21 mouse cellular contexts compared by ENCODE assay signal in genomic region chr14:12837902-12838301, GRCm38 (mm10). TPM values are rescaled to one million over a fixed set of nuclear protein-coding genes. Genes with fewer than 3 reads are reported as not detected.
"Had no signal": no experiment of that assay in that cellular context is flagged by ENCODE, and none has a peak within 500 bp of the region (broad histone marks: within the 10 kb centered on the region; RNA-seq: fewer than 3 reads in every experiment).

No protein-coding gene starts in this region.

- H3K36me3 ChIP-seq: limb, embryonic 10.5 days; limb, embryonic 13.5 days; liver, embryonic 12.5 days; liver, embryonic 15.5 days; lung, embryonic 15.5 days had no signal

- H3K9ac ChIP-seq: limb, embryonic 13.5 days; liver, embryonic 12.5 days; liver, embryonic 15.5 days; lung, embryonic 15.5 days had no signal

- H3K27me3 ChIP-seq: limb, embryonic 13.5 days; liver, embryonic 12.5 days; liver, embryonic 15.5 days; lung, embryonic 15.5 days had no signal

- H3K4me1 ChIP-seq: limb, embryonic 10.5 days; limb, embryonic 13.5 days; liver, embryonic 12.5 days; liver, embryonic 15.5 days; lung, embryonic 15.5 days had no signal

- ATAC-seq: liver, embryonic 12.5 days had no signal

- H3K9me3 ChIP-seq: limb, embryonic 10.5 days; limb, embryonic 13.5 days; liver, embryonic 12.5 days; liver, embryonic 15.5 days; lung, embryonic 15.5 days had no signal

- H3K27ac ChIP-seq: limb, embryonic 10.5 days; limb, embryonic 13.5 days; liver, embryonic 12.5 days; liver, embryonic 15.5 days; lung, embryonic 15.5 days; stomach, postnatal 0 days had no signal

- H3K4me3 ChIP-seq: limb, embryonic 10.5 days; limb, embryonic 13.5 days; liver, embryonic 12.5 days; liver, embryonic 15.5 days; lung, embryonic 15.5 days had no signal

- DNase-seq: kidney, postnatal 14 days; kidney, postnatal 4 days; liver; lung, adult 18-20 months; lung, postnatal 10 days; lung, postnatal 36 days; midbrain, embryonic 14.5 days; right cerebral cortex, adult 18-20 months; right cerebral cortex, postnatal 14 days; right cerebral cortex, postnatal 4 days; thymus, adult 2 months; thymus, postnatal 14 days; thymus, postnatal 4 days had no signal

- H3K4me2 ChIP-seq: limb, embryonic 13.5 days; liver, embryonic 12.5 days; liver, embryonic 15.5 days; lung, embryonic 15.5 days; midbrain, embryonic 11.5 days had no signal

RNA-seq across cellular contexts. Expression of gene Cadps, which starts 15.0 kb away (rescaled TPM):
- total RNA-seq: megakaryocyte-erythroid progenitor cell, adult 5-6 weeks had no signal
